Mouse (Mus musculus): ENCODE data around the gene Hmmr. TPM values are rescaled to one million over a fixed set of nuclear protein-coding genes. Genes with fewer than 3 reads are reported as not detected.
"Not testable (repeated sequence)": the region's sequence is repeated elsewhere in the genome, so short reads cannot be mapped to it uniquely, and the experiment has no call there.

The Hmmr gene
- polyA plus RNA-seq, 1 experiment from 2014 or later, result 56.6 TPM

GRCm38 (mm10) chr11:40718324-40718723, 14.9 kb downstream of the Hmmr start:
- Histone ChIP-seq H3K9ac (ENCODE audit: low read depth, low read length) (no peak overlapping the region), H3K36me3 (ENCODE audit: control insufficient read depth, insufficient read depth, low read length) (peaks cover 91% of the 10 kb centered on the region), H3K27me3 (ENCODE audit: control insufficient read depth, insufficient read depth, low read length) (no peaks in the 10 kb centered on the region), H3K4me1 (ENCODE audit: control insufficient read depth, insufficient read depth, low read length) (no peaks in the 10 kb centered on the region), H3K9me3 (ENCODE audit: control insufficient read depth, low read length) (no peaks in the 10 kb centered on the region), H3K27ac (ENCODE audit: low read depth, low read length) (no peak overlapping the region), H3K4me2 (replicated peaks; ENCODE audit: low read depth, low read length) (no peak overlapping the region), H3K4me3 (ENCODE audit: low read length) (no peak overlapping the region)
- ATAC-seq (ENCODE audit: low FRiP score, low TSS enrichment), result no peak

DNA sequence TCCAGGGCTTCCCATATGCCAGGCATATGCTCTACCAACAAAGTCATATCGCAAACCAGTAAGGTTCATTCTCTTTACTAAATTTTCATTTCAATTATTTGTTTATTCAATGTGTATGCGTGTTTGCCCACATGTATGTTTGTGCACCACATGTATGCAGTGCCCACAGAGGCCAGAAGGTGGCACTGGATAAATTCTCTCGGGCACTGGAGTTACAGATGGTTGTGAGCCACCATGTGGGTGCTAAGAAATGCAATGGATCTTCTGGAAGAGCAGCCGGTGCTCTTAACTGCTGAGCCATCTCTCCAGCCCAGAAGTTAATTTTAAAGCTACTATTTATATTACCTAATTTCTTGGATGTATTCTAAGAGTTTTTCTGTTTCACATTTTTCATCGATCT, 17.7 kb downstream of the Hmmr start:
- Histone ChIP-seq H3K9ac (ENCODE audit: low read depth, low read length) (no peak overlapping the region), H3K27me3 (ENCODE audit: control insufficient read depth, insufficient read depth, low read length) (no peaks in the 10 kb centered on the region), H3K4me3 (ENCODE audit: low read length) (no peak overlapping the region), H3K36me3 (ENCODE audit: control insufficient read depth, insufficient read depth, low read length) (peaks cover 84% of the 10 kb centered on the region), H3K4me2 (replicated peaks; ENCODE audit: low read depth, low read length) (no peak overlapping the region), H3K27ac (ENCODE audit: low read depth, low read length) (no peak overlapping the region), H3K4me1 (ENCODE audit: control insufficient read depth, insufficient read depth, low read length) (no peaks in the 10 kb centered on the region), H3K9me3 (ENCODE audit: control insufficient read depth, low read length) (no peaks in the 10 kb centered on the region)
- no peak for ATAC-seq (ENCODE audit: low FRiP score, low TSS enrichment)
- 94% methylated on average over 5 of the region's 5 CpGs for WGBS

GRCm38 (mm10) chr11:40713858-40714257, 19.4 kb downstream of the Hmmr start:
- WGBS, result 85% methylated on average over 8 of the region's 8 CpGs

DNA sequence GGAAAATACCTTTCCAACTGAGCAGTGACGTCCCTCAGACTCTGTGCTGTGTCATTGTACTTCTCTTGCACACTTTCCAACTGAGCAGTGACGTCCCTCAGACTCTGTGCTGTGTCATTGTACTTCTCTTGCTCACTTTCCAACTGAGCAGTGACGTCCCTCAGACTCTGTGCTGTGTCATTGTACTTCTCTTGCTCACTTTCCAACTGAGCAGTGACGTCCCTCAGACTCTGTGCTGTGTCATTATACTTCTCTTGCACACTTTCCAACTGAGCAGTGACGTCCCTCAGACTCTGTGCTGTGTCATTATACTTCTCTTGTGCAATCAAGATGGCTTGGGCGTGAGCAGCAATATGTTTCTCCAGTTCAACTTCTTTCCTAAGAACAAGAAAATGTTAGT, 23.3 kb downstream of the Hmmr start:
- not testable (repeated sequence) for H3K4me3 ChIP-seq (ENCODE audit: low read length); ATAC-seq (ENCODE audit: low FRiP score, low TSS enrichment); H3K4me1 ChIP-seq (ENCODE audit: control insufficient read depth, insufficient read depth, low read length); H3K9me3 ChIP-seq (ENCODE audit: control insufficient read depth, low read length); H3K27ac ChIP-seq (ENCODE audit: low read depth, low read length); H3K27me3 ChIP-seq (ENCODE audit: control insufficient read depth, insufficient read depth, low read length); H3K4me2 ChIP-seq (replicated peaks; ENCODE audit: low read depth, low read length); H3K9ac ChIP-seq (ENCODE audit: low read depth, low read length)
- WGBS, result 93% methylated on average over 6 of the region's 6 CpGs
- H3K36me3 ChIP-seq (ENCODE audit: control insufficient read depth, insufficient read depth, low read length), result peaks cover 83% of the 10 kb centered on the region

More at GRCm38 (mm10) chr11:40713858-40714257, 19.4 kb downstream of the Hmmr start:
- no peak overlapping the region for H3K9ac ChIP-seq (ENCODE audit: low read depth, low read length)
- no peak for ATAC-seq (ENCODE audit: low FRiP score, low TSS enrichment)
- no peaks in the 10 kb centered on the region for H3K9me3 ChIP-seq (ENCODE audit: control insufficient read depth, low read length)
- no peaks in the 10 kb centered on the region for H3K4me1 ChIP-seq (ENCODE audit: control insufficient read depth, insufficient read depth, low read length)
- H3K27me3 ChIP-seq (ENCODE audit: control insufficient read depth, insufficient read depth, low read length), result no peaks in the 10 kb centered on the region
- H3K36me3 ChIP-seq (ENCODE audit: control insufficient read depth, insufficient read depth, low read length), result peaks cover 86% of the 10 kb centered on the region
- no peak overlapping the region for H3K4me2 ChIP-seq (replicated peaks; ENCODE audit: low read depth, low read length)
- H3K27ac ChIP-seq (ENCODE audit: low read depth, low read length), result no peak overlapping the region
- no peak overlapping the region for H3K4me3 ChIP-seq (ENCODE audit: low read length)

DNA sequence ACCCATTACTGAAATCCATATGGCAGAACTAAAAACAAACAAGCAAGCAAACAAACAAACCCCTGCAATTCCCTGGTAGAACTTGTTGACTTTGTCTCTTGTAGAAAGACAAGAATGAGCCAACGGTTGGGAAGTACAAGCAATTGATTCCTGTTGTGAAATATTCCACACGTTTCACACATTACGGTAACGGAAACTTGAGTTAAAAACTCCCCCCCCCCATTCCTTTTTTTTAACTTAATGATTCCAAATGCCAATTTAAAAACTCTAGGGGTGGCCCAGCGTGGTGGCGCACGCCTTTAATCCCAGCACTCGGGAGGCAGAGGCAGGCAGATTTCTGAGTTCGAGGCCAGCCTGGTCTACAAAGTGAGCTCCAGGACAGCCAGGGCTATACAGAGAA, 38.1 kb downstream of the Hmmr start, which contains the start of gene Mat2b:
Gene Mat2b (minus strand): TSS at position 101 of the 400 bp plus-strand sequence.
- peak within 1 kb of the TSS; percentile 73 for H3K9ac ChIP-seq (ENCODE audit: low read depth, low read length)
- 92% methylated on average over 9 of the region's 9 CpGs for WGBS

DNA sequence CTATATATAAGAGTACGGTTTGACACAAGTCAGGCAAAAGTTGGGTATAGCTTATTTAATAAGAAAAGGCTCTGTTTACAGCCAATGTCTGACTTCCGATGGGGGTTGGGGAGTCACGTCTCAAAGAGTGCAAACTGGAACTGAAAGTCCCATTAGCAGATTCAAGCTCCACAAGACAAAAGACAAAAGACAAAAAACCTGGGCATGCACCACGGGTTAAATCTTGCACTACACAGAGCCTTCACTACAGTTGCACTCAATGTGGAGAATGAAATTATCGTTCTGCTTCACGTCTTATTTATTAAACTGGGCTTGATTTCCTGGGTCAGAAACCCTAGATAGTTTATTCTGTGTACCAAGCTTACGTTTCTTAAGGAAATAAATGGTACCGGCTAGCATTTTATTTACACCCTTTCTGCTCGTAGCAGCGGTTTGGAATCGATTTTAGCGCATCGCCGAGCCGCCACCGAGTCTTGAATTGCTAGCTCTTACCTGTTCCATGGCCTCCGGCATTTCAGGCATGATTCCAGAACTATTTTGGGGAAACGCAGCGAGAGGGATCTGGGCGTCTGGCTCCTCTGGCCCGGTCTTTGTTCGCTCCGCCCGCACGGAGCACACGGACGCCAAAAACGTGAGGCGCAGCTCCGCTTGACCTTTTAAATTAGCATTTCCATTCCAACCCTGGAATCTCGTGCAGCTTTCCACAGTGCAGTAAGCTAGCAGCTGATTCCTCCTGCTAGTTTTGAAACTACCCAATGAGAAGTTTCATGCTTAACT, 38.7 kb downstream of the Hmmr start:
- under 1% methylated on average over 31 of the region's 31 CpGs for WGBS
- H3K36me3 ChIP-seq (ENCODE audit: control insufficient read depth, insufficient read depth, low read length), result no peaks in the 10 kb centered on the region
- H3K9ac ChIP-seq (ENCODE audit: low read depth, low read length), result peak overlapping the region; percentile 73
- H3K9me3 ChIP-seq (ENCODE audit: control insufficient read depth, low read length), result no peaks in the 10 kb centered on the region
- peak overlapping the region; percentile 73 for H3K4me3 ChIP-seq (ENCODE audit: low read length)
- H3K4me2 ChIP-seq (replicated peaks; ENCODE audit: low read depth, low read length), result peak overlapping the region; percentile 75
- peak overlapping the region; percentile 97 for H3K27ac ChIP-seq (ENCODE audit: low read depth, low read length)
- peaks cover 9% of the 10 kb centered on the region; the same call in 1 of the 2 replicates for H3K4me1 ChIP-seq (ENCODE audit: control insufficient read depth, insufficient read depth, low read length)
- H3K27me3 ChIP-seq (ENCODE audit: control insufficient read depth, insufficient read depth, low read length), result no peaks in the 10 kb centered on the region
- ATAC-seq (ENCODE audit: low FRiP score, low TSS enrichment), result peak; percentile 55

More for the DNA sequence above, 38.1 kb downstream of the Hmmr start, which contains the start of gene Mat2b:
- H3K4me2 ChIP-seq (replicated peaks; ENCODE audit: low read depth, low read length), result peak within 1 kb of the TSS; percentile 75
- ATAC-seq (ENCODE audit: low FRiP score, low TSS enrichment), result no peak
- H3K27ac ChIP-seq (ENCODE audit: low read depth, low read length), result peak within 1 kb of the TSS; percentile 97
- peaks cover 9% of the 10 kb centered on the region; the same call in 1 of the 2 replicates for H3K4me1 ChIP-seq (ENCODE audit: control insufficient read depth, insufficient read depth, low read length)
- no peaks in the 10 kb centered on the region for H3K27me3 ChIP-seq (ENCODE audit: control insufficient read depth, insufficient read depth, low read length)
- peak within 1 kb of the TSS; percentile 73 for H3K4me3 ChIP-seq (ENCODE audit: low read length)
- H3K36me3 ChIP-seq (ENCODE audit: control insufficient read depth, insufficient read depth, low read length), result peaks cover 2% of the 10 kb centered on the region
- no peaks in the 10 kb centered on the region; the same call in 1 of the 2 replicates for H3K9me3 ChIP-seq (ENCODE audit: control insufficient read depth, low read length)

DNA sequence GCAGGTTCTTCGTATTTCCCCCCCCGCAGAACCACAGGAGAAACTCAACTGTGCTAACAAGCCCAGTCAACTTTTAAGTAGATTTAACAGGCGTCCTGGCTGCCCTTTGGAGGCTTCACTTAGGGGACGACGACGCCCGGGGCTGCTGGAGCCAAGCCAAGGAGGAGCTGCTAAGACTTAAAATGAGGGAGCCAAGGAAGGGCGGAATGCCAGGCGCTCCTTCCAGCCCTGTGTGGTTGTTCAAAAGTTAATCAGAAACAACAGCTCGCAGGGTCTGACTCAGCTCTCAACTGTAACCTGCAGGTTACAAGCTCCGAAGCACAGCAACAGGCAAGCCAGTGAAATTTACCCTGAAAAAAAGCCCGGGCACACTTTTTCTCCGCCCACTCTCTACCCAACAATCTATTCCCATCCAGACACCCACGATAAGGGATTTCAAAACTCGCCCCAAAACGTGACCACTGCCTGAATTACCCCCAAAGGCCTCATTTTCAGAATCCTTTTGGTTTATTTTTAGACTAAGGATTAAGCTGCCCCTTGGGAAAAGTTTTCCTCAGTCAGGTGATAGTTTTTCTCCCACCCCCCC, 39.8 kb downstream of the Hmmr start:
- Histone ChIP-seq H3K9me3 (ENCODE audit: control insufficient read depth, low read length) (no peaks in the 10 kb centered on the region), H3K9ac (ENCODE audit: low read depth, low read length) (peak overlapping the region; percentile 73), H3K27me3 (ENCODE audit: control insufficient read depth, insufficient read depth, low read length) (no peaks in the 10 kb centered on the region), H3K4me2 (replicated peaks; ENCODE audit: low read depth, low read length) (peak overlapping the region; percentile 75), H3K4me1 (ENCODE audit: control insufficient read depth, insufficient read depth, low read length) (peaks cover 9% of the 10 kb centered on the region; the same call in 1 of the 2 replicates), H3K36me3 (ENCODE audit: control insufficient read depth, insufficient read depth, low read length) (no peaks in the 10 kb centered on the region), H3K27ac (ENCODE audit: low read depth, low read length) (peak overlapping the region; percentile 97), H3K4me3 (ENCODE audit: low read length) (peak overlapping the region; percentile 73)
- peak; percentile 44 for ATAC-seq (ENCODE audit: low FRiP score, low TSS enrichment)
- under 1% methylated on average over 16 of the region's 16 CpGs for WGBS

GRCm38 (mm10) chr11:40692511-40693365, 40.5 kb downstream of the Hmmr start:
- peak overlapping the region; percentile 97 for H3K27ac ChIP-seq (ENCODE audit: low read depth, low read length)

More at GRCm38 (mm10) chr11:40692511-40693365, 40.5 kb downstream of the Hmmr start:
- WGBS, result under 1% methylated on average over 36 of the region's 36 CpGs
- peak overlapping the region; percentile 75 for H3K4me2 ChIP-seq (replicated peaks; ENCODE audit: low read depth, low read length)
- H3K4me3 ChIP-seq (ENCODE audit: low read length), result peak overlapping the region; percentile 73
- H3K4me1 ChIP-seq (ENCODE audit: control insufficient read depth, insufficient read depth, low read length), result peaks cover 9% of the 10 kb centered on the region; the same call in 1 of the 2 replicates
- peak; percentile 96 for ATAC-seq (ENCODE audit: low FRiP score, low TSS enrichment)
- 0 out of 2 replicates have a peak, but pooled peaks cover 1% of the 10 kb centered on the region for H3K36me3 ChIP-seq (ENCODE audit: control insufficient read depth, insufficient read depth, low read length)
- H3K9ac ChIP-seq (ENCODE audit: low read depth, low read length), result peak overlapping the region; percentile 73
- no peaks in the 10 kb centered on the region for H3K9me3 ChIP-seq (ENCODE audit: control insufficient read depth, low read length)
- no peaks in the 10 kb centered on the region for H3K27me3 ChIP-seq (ENCODE audit: control insufficient read depth, insufficient read depth, low read length)

Data from kidney, embryonic 14.5 days (tissue).